Mouse (Mus musculus): Measurements from ENCODE around the gene Olfr1120. TPM values are rescaled to one million over a fixed set of nuclear protein-coding genes. Genes with fewer than 3 reads are reported as not detected.
"Not testable (repeated sequence)": the region's sequence is repeated elsewhere in the genome, so short reads cannot be mapped to it uniquely, and the experiment has no call there.

The Olfr1120 gene
- polyA plus RNA-seq (2017; shearing (Covaris generic)) = not detected

GRCm38 (mm10) chr2:87354515-87354914, at the start of gene Olfr1120:
Gene Olfr1120, plus strand, starts transcription at chr2:87354815.
- no peak for ATAC-seq

GRCm38 (mm10) chr2:87307281-87307680, 47.3 kb upstream of the Olfr1120 start, which contains the start of gene Olfr1118:
Gene Olfr1118, plus strand, starts transcription at chr2:87307581.
- ATAC-seq = no peak

- not testable (repeated sequence) for ATAC-seq
Measured at GRCm38 (mm10) chr2:87360121-87360520, 5.5 kb downstream of the Olfr1120 start.

GRCm38 (mm10) chr2:87369595-87369994, 15.0 kb downstream of the Olfr1120 start, which contains the start of gene Olfr1121:
Gene Olfr1121, plus strand, starts transcription at chr2:87369895.
- no peak for ATAC-seq

GRCm38 (mm10) chr2:87371726-87372125, 17.1 kb downstream of the Olfr1120 start:
- ATAC-seq = no peak

GRCm38 (mm10) chr2:87383935-87384334, 29.3 kb downstream of the Olfr1120 start:
- no peak for ATAC-seq

GRCm38 (mm10) chr2:87385549-87385948, 30.9 kb downstream of the Olfr1120 start, which contains the start of gene Olfr1122:
Gene Olfr1122, plus strand, starts transcription at chr2:87385849.
- no peak for ATAC-seq

- peak; percentile 38 for ATAC-seq
Measured at GRCm38 (mm10) chr2:87393605-87394004, 39.0 kb downstream of the Olfr1120 start.

GRCm38 (mm10) chr2:87394686-87395085, 40.1 kb downstream of the Olfr1120 start:
- ATAC-seq = not testable (repeated sequence)

Other genes starting within 250 kb of the Olfr1120 start
- gene Olfr259, start 240.2 kb upstream of the Olfr1120 start, polyA plus RNA-seq (2017; shearing (Covaris generic)) = not detected
- gene Olfr1110, start 214.5 kb upstream of the Olfr1120 start, polyA plus RNA-seq (2017; shearing (Covaris generic)) = not detected
- not detected for gene Olfr1111, start 202.2 kb upstream of the Olfr1120 start, polyA plus RNA-seq (2017; shearing (Covaris generic))
- gene Olfr1112, start 167.0 kb upstream of the Olfr1120 start, polyA plus RNA-seq (2017; shearing (Covaris generic)) = not detected
- not detected for gene Olfr1113, start 145.8 kb upstream of the Olfr1120 start, polyA plus RNA-seq (2017; shearing (Covaris generic))
- not detected for gene Olfr1115, start 106.8 kb upstream of the Olfr1120 start, polyA plus RNA-seq (2017; shearing (Covaris generic))
- gene Olfr1116, start 87.3 kb upstream of the Olfr1120 start, polyA plus RNA-seq (2017; shearing (Covaris generic)) = under 1 TPM in 1 of 3 experiments, not detected in 2; 0.04 TPM
- not detected for gene Olfr1118, start 47.2 kb upstream of the Olfr1120 start, polyA plus RNA-seq (2017; shearing (Covaris generic))
- gene Olfr1121, start 15.1 kb downstream of the Olfr1120 start, polyA plus RNA-seq (2017; shearing (Covaris generic)) = not detected
- not detected for gene Olfr1122, start 31.0 kb downstream of the Olfr1120 start, polyA plus RNA-seq (2017; shearing (Covaris generic))
- gene Olfr1123, start 61.8 kb downstream of the Olfr1120 start, polyA plus RNA-seq (2017; shearing (Covaris generic)) = not detected
- 1 to 10 TPM in 1 of 3 experiments, under 1 TPM in 1, not detected in 1; 0.88 to 2.6 TPM for gene Olfr1124, start 75.5 kb downstream of the Olfr1120 start, polyA plus RNA-seq (2017; shearing (Covaris generic))
- gene Olfr1126, start 99.1 kb downstream of the Olfr1120 start, polyA plus RNA-seq (2017; shearing (Covaris generic)) = not detected
- not detected for gene Pramel7, start 142.3 kb downstream of the Olfr1120 start, polyA plus RNA-seq (2017; shearing (Covaris generic))
- gene Pramel6, start 151.8 kb downstream of the Olfr1120 start, polyA plus RNA-seq (2017; shearing (Covaris generic)) = not detected
- not detected for gene Olfr153, start 177.0 kb downstream of the Olfr1120 start, polyA plus RNA-seq (2017; shearing (Covaris generic))
- not detected for gene Olfr1128, start 190.7 kb downstream of the Olfr1120 start, polyA plus RNA-seq (2017; shearing (Covaris generic))
- not detected for gene Olfr1129, start 219.1 kb downstream of the Olfr1120 start, polyA plus RNA-seq (2017; shearing (Covaris generic))